Mouse (Mus musculus) small intestine, adult 2 months (tissue): ENCODE measurements at regions not wholly inside any gene's neighbourhood (a gene's known extent, or its start where the extent isn't known, plus 50 kb on each side); places are given as distances from the start of the nearest gene placed in this dataset.

Experiments
- CTCF ChIP-seq: fragments of 200-500 bp; IDR thresholded peaks from 2 replicates; pipeline ENCODE4 v1.5.1; 2012; ENCODE audit warnings: low read depth, mild to moderate bottlenecking, control low read depth, inconsistent platforms, low read length, moderate library complexity, mixed read lengths; ENCODE audit not compliant: insufficient replicate concordance, insufficient read length; ENCODE audit errors: extremely low read depth
- POLR2A ChIP-seq: fragments of 200-500 bp; IDR thresholded peaks from 2 replicates; pipeline ENCODE4 v1.6.1; 2012; ENCODE audit warnings: low read depth, mild to moderate bottlenecking, control low read depth, inconsistent platforms, low read length, moderate library complexity

DNA sequence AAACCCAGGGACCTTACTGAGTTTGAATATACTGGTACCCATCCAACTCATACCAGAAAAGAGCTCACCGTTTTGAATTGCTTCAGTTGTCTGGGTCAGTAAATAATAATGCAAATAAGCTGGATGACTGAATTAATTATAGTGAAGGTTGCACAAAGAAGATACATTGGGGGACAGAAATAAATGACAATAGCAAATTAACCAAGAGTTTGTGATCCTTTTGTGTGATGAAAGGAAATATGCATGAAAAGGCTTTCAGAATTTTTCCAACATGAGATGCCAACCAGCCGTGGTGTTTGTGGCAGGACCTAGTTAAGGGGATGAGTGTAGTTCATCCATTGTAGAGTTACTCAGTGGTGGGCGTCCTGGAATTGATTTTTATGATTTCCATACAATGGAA, 186.5 kb upstream of the Pik3r1 start:
- TF ChIP-seq CTCF (no peak), POLR2A (no peak)
